Mouse (Mus musculus) fibroblast of lung, adult 2 months (primary cell): Measurements from ENCODE around the gene Car9.
"Not testable (repeated sequence)": the region's sequence is repeated elsewhere in the genome, so short reads cannot be mapped to it uniquely, and the experiment has no call there.

Source experiments
- DNase-seq: peaks from one replicate; pipeline ENCODE4 v3.0.0-alpha.2; 2011; ENCODE audit warnings: low read depth

Car9 gene

DNA sequence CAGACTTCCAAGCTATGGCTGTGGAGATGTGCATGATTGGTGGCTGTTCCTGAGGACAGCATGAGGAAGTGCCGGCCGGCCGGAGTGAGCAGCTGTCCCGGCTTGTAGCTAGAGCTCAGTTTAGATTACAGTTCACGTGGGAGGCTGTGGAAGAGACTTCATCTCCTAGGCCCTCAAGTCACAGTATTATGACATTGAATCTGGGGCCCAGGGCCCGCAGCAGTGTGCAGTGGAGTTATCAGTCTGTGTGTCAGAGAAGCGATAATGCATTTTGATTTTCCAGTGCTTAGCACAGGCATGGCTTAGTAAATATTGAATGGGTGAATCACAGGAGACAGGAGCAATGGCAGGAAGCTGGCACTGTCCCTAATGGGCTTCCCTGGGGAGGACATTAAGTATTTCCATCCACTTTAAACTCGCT lies 23.3 kb downstream of the Car9 start:
- no peak for DNase-seq

DNA sequence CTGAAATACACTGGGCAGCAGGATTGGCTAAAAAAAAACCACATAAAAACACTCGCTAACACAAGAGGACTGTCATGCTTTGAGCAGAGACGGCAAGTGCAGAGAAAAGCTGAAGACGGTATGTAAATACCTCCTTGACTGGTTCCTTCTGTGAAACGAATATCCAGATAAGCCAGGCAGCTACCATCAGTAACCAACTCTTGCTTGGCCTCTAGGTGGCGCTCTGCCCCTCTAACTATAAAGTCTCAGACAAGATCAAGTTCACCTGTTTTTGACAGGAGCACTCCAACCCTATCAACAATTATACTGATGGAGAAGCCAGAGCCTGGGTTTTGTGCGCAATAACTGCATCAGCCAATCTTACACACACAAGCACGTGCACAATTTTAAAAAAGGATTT lies 23.8 kb downstream of the Car9 start:
- no peak for DNase-seq

- no peak for DNase-seq
Measured at GRCm38 (mm10) chr4:43533270-43533669, 26.5 kb downstream of the Car9 start.

- no peak for DNase-seq
Measured at GRCm38 (mm10) chr4:43535628-43536027, 28.9 kb downstream of the Car9 start.

DNA sequence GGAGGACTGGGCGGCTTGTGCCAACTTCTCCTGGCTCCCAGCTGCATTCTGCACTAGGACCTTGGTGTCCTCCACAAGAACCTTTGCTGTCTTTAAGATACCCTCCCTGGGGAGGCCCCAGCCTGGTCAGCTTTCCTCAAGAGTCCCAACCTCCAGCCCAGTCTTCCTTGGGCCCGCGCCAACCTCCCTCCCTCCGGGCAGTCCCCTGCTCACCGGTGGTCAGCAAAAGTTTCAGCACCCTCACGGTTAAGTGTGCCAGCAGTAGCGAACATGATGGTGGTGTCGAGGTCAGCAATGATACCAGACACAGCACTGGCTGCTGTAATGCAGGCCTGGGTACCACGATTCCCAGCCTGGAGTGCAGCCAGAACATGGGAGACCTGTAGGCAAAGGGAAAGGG lies 29.3 kb downstream of the Car9 start:
- no peak for DNase-seq

GRCm38 (mm10) chr4:43542044-43542443 lies 35.3 kb downstream of the Car9 start:
- DNase-seq, result no peak

GRCm38 (mm10) chr4:43546375-43547047 lies 39.7 kb downstream of the Car9 start:
- DNase-seq, result no peak

GRCm38 (mm10) chr4:43547160-43547559 lies 40.4 kb downstream of the Car9 start:
- DNase-seq, result no peak

DNA sequence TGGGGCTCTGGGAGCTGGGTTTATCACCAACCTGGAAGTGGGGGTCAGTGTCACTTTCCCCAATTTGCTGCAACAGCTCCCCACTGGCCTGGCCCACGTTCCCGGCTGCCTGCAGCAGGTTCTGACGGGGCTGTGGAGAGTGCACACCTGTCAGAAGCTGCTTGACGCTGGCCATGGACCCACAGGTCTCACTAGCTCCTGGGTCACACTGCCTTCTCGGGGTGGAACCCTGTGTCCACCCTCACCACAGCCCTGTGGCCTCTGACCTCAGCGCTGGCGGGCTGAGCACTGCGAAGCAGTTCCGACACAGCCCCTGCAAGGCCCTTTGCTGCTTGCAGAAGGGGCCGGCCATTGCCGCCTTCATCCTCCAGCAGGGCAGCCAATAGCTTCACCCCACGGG lies 42.3 kb downstream of the Car9 start:
- DNase-seq, result no peak

- DNase-seq, result not testable (repeated sequence)
Measured at GRCm38 (mm10) chr4:43551854-43552253, 45.1 kb downstream of the Car9 start.

- no peak for DNase-seq
Measured at GRCm38 (mm10) chr4:43552437-43552836, 45.7 kb downstream of the Car9 start.

DNA sequence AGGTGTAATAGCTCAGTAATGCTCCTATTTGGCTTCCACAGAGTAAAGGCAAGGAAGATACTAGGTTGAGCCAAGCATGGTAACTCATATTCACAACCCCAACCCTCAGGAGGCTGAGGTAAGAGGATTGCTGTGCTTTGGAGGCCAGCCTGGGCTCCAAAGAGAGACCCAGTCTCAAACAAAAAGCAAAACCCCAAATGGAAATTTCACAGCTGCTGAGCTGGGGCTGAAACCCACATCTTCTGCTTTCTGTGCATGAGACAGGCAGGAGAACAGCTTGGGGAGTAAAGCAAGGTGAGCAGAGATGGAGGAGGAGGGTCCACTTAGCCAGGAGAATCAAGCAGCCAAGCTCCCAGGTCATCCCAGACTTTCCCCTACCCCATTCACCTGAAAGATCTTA lies 47.1 kb downstream of the Car9 start:
- DNase-seq, result no peak

GRCm38 (mm10) chr4:43555926-43556325 lies 49.2 kb downstream of the Car9 start:
- no peak for DNase-seq

GRCm38 (mm10) chr4:43558028-43558630 lies 51.4 kb downstream of the Car9 start:
- DNase-seq, result no peak

DNA sequence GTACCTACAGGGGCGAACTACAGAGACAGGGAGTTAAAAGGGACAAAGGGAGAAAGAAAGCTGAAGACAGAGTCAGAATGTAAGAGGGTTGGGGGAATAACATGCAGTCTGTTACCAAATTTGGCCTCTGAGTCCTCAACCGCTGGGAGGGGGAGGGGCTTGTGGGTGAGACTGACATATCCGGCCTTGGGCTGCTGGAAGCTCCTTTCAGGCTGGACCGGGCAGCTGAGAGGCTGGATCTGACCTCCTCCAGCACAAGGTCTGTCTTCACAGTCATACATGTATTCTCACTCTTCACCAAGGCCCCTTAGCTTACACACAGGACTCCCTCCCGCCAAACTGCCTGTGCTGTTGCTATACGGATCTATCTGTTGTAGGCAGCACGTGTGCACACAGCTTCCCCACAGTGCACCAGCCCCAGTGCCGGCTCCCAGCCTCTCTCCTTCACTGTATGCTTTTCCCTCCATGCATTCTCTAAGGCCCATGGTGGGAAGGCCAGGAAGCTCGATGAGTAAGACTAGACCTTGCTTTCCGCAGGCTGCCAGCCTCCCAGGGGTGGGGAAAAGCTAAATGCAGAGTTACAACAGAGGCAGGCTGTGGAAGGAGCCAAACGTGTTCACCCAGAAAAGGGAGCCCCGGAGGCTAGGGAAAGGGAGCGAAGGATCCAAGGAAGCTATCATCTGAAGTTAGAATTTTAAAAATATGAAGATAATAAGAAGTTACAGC lies 52.0 kb downstream of the Car9 start:
- DNase-seq, result peak; percentile 56

DNA sequence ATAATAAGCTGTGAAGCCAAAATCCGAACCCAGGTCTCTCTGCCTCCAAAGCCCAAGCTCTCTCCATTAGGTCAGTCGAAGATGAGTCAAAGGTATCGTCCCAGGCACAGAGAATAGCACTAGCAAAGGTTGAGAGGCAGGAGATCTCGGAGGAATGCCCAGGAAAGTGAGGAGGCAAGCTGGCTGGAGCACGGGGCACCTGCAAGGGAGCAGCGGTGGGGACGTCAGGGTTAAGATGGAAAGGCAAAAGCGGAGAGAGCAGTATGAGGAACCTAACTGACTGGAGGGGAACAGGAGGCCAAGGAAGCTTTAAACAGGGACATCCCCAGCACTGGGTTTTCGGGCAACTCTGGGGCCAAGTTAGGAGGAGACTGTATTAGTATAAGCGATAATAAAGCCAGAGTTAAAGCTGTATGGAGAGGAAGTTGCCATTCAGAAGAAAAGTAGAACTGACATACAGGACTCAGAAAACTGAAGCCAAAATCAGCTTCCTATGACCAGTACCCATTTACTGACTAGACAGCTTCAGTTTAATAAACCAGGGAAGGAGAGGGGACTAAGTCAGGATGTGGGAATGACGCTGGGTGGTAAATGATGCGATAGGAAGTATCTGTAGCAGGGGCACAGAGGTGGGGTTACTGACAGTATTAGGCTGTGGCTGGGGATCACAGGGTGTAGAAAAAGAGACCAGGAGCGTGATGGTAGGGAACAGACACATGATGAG lies 52.9 kb downstream of the Car9 start:
- DNase-seq, result no peak

DNA sequence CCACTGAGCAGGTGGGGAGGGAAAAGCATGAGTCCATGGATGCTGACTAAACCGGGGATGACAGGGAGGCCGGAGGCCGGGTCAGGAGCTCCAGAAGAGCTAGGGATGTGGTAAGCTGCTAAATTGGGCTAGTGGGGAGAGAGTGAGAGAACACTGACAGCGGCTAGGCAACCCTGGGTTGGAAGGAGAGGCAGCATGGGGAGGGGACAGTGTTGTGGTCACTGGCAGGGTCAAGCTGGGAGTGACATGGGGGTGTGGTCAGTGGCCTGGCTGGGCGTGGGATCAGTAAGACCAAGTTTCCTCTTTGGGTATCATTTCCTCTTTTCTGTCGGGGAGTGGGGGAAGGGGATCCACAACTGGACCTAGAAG lies 53.5 kb downstream of the Car9 start:
- no peak for DNase-seq

DNA sequence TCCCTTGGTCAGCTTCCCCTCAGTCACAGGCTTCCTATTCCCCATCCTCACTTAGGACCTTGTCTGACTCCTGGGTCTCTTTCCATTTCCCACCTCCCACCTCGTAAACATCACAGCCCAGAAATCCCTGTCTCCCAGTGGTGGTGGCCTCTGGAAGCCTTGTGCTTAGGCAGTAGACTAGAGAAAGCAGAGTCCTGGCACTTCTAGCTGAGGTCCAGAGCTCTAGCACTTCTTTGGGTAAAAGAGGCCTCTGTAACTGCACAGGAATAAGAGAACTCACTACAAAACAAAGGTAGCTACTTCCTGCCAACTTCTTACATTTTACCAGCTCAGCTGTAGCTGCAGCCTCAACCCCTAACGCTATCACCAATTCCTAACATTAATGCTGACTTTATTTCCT lies 54.2 kb downstream of the Car9 start:
- DNase-seq, result no peak

- DNase-seq, result no peak
Measured at GRCm38 (mm10) chr4:43561436-43561996, 54.8 kb downstream of the Car9 start.

DNA sequence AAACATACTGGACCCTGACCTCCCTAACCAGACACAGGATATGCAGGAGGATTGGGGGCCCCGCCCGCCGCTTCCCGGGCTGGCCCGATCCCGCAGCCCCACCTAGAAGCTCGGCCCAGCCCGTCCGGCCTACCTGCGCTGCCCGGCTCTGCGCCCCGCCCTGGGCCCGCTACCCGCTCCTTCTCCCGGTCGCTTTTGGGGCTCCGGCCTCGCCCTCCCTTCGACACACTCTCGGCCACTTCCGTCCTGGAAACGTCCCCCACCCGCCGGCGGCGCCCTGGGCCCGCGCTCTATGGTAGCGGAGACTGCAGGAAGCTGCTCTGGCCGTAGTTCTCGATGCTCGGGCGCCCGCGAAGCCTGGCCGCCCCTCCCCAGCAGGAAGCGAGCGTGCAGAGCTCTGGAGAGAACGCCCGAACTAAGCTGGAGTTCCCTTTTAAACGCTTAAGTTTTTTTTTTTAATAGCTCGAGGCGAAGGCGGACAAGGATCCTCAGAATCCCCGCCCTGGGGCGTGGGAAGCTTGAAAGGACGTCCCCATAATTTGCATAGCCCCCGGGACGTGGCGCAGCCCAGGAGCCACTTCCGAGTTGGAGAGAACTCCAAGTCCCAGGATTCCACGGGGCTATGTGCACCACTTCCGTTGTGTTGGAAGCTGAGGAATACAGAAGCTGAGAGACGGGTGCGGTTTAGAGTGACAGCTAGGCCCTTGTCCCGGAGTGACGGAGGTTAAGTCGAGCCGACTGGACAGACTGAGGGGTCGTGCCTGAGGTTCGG lies 55.4 kb downstream of the Car9 start, which contains the start of the genes Creb3 and Tln1:
Creb3 (plus strand) TSS at position 336 of the 772 bp plus-strand sequence.
Tln1 (minus strand) TSS at position 695 of the 772 bp plus-strand sequence.
- DNase-seq, result peak; percentile 94
